Mouse (Mus musculus) urinary bladder, adult 18-20 months (tissue): Measurements from ENCODE around the gene Olfr1490.
"Not testable (repeated sequence)": the region's sequence is repeated elsewhere in the genome, so short reads cannot be mapped to it uniquely, and the experiment has no call there.

Experiments
- DNase-seq, 2 experiments: peaks; one replicate each; pipeline ENCODE4 v3.0.0; 2022; ENCODE audit warnings: low spot score in 2 of 2, mixed read lengths in 2 of 2

Olfr1490 gene

DNA sequence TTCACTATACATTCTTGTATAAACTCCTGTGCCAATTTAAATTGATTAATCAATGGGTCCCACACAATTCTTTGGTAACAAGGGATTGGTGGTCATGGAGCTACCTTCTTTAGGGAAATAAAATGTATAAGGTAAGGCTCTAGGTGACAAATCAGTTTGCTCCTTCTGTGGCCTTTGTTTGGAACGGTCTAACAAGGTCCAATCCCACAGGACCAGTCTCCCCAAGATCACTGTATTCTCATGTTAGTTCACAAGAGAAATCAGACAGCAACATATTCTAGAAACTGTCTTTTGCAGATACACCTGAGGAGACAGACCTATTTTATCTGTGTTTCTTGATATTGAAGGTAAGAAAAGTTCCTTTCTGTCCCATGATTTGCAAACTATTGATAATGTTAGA is at the start of gene Olfr1490:
Gene Olfr1490, plus strand, starts transcription at position 301 of the 400 bp plus-strand sequence.
- DNase-seq = no peak

DNA sequence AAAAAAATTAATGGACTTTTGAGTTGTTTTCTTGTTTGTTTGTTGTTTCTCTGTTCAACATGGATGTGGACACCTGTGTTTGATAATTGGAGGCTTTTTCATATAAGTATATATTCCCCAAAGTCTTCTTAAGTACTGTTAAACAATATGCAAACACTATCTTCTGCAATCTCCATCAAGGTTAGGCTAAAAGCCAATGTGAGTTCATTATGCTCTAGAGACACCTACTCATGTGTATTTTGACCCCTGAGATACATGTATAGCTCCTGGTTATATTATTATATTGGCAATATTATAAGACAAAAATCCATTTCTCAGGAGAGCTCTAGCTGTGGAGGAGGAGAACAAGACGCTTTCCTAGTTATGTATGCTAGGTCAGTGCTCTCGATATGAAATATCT is 33.8 kb upstream of the Olfr1490 start, which contains the start of gene Olfr1487:
Gene Olfr1487, plus strand, starts transcription at position 301 of the 400 bp plus-strand sequence.
- not testable (repeated sequence) for DNase-seq

DNA sequence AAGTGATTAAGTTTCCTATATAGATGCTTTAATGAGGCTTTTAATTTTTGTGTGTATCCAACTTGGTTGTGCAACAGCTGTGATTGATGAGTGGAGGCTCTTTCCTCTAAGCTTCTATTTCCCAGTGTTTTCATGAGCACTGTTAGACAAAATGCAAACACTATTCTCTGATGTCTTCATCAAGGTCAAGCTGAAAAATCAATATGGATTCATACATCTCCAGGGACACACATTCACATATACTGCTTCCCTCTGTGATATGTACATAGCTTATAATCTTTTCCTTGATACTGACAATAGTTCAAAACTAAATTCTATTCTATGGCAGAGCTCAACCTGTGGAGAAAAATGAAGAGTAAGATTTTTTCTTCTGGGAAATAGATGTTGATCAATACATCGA is 19.6 kb upstream of the Olfr1490 start, which contains the start of gene Olfr1489:
Gene Olfr1489, plus strand, starts transcription at position 301 of the 400 bp plus-strand sequence.
- no peak for DNase-seq

DNA sequence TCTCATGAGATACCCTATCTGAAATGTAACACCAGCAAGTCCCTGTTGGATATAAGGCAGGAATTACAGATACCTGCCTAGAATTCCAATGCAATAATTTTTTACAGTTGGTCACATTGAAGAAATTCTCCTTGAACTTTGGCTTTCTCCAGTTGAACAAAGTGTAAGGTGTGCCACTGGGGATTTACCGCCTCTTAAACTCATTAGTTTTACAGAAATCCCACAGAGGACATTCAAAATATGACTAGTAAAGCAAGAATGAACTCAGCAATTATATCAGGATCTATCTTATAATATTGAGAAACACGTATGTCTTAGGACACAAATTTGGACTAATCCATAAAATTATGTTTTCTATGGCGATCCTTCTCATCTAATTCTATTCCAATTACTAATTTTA is 46.1 kb downstream of the Olfr1490 start, which contains the start of gene Olfr1491:
Gene Olfr1491, plus strand, starts transcription at position 301 of the 400 bp plus-strand sequence.
- no peak for DNase-seq
